In genomic region chr10:22813317-22813960, GRCm38 (mm10) we compare ENCODE assay signal across 8 mouse cellular contexts. TPM values are rescaled to one million over a fixed set of nuclear protein-coding genes. Genes with fewer than 3 reads are reported as not detected.
DNase-seq lines count a peak whose midpoint lies in the region; ATAC-seq and TF ChIP-seq lines count a peak whose summit lies in the region.
"Had no signal": no experiment of that assay in that cellular context is flagged by ENCODE, and none has a peak within 500 bp of the region (broad histone marks: within the 10 kb centered on the region; RNA-seq: fewer than 3 reads in every experiment).

No protein-coding gene starts in this region.

- TF ChIP-seq EP300 in ES-Bruce4 (IDR thresholded peaks at IDR 0.05; ENCODE audit: insufficient read depth, low read depth, low read length) = no peak

- DNase-seq in layer of hippocampus, adult 2 months (ENCODE audit: low spot score in 2 of 2) = no peak
- no peak for DNase-seq in left cerebral cortex, adult 11 months (ENCODE audit: low spot score)
- DNase-seq in urinary bladder, postnatal 10 days (ENCODE audit: low spot score) = no peak

- peaks cover 20% of the 10 kb centered on the region for H3K4me1 ChIP-seq in E14TG2a.4 (replicated peaks; ENCODE audit: low read depth, low read length)
- H3K4me1 ChIP-seq in ES-Bruce4 (ENCODE audit: control insufficient read depth, insufficient read depth, low read length) = peaks cover 1% of the 10 kb centered on the region
- H3K4me1 ChIP-seq in heart, embryonic 13.5 days = peaks cover 24% of the 10 kb centered on the region
- no peaks in the 10 kb centered on the region for H3K4me1 ChIP-seq in liver, embryonic 12.5 days

- H3K27me3 ChIP-seq in E14TG2a.4 (ENCODE audit: insufficient read depth, low read length) = peaks cover 66% of the 10 kb centered on the region
- H3K27me3 ChIP-seq in ES-Bruce4 (ENCODE audit: control insufficient read depth, insufficient read depth, low read length, poor library complexity, severe bottlenecking) = peaks cover 7% of the 10 kb centered on the region
- peaks cover 72% of the 10 kb centered on the region for H3K27me3 ChIP-seq in heart, embryonic 13.5 days (replicated peaks)
- peaks cover 72% of the 10 kb centered on the region for H3K27me3 ChIP-seq in liver, embryonic 12.5 days (replicated peaks)

- 1% methylated on average over 18 of the region's 18 CpGs for WGBS in heart, embryonic 13.5 days
- WGBS in liver, embryonic 12.5 days (ENCODE audit: insufficient replicate concordance) = 2% methylated on average over 18 of the region's 18 CpGs

- peak overlapping the region; percentile 52 for H3K9ac ChIP-seq in ES-Bruce4 (ENCODE audit: low read depth, poor library complexity, severe bottlenecking)
- peak overlapping the region; percentile 71 for H3K9ac ChIP-seq in heart, embryonic 13.5 days
- H3K9ac ChIP-seq in liver, embryonic 12.5 days = no peak overlapping the region

- H3K36me3 ChIP-seq in E14TG2a.4 (ENCODE audit: insufficient read depth, low read length) (no peaks in the 10 kb centered on the region), ES-Bruce4 (ENCODE audit: control insufficient read depth, insufficient read depth, low read length, poor library complexity, severe bottlenecking) (no peaks in the 10 kb centered on the region)
- H3K36me3 ChIP-seq in heart, embryonic 13.5 days = no peaks in the 10 kb centered on the region
- no peaks in the 10 kb centered on the region for H3K36me3 ChIP-seq in liver, embryonic 12.5 days

- no peaks in the 10 kb centered on the region for H3K9me3 ChIP-seq in E14TG2a.4 (ENCODE audit: low read length)
- no peaks in the 10 kb centered on the region for H3K9me3 ChIP-seq in ES-Bruce4 (replicated peaks; ENCODE audit: control insufficient read depth, insufficient read depth, low read length, poor library complexity, severe bottlenecking)
- no peaks in the 10 kb centered on the region for H3K9me3 ChIP-seq in heart, embryonic 13.5 days
- no peaks in the 10 kb centered on the region for H3K9me3 ChIP-seq in liver, embryonic 12.5 days (replicated peaks)

- no peak overlapping the region for H3K27ac ChIP-seq in ES-Bruce4 (ENCODE audit: insufficient read depth, low read length)
- peak overlapping the region; percentile 66 for H3K27ac ChIP-seq in heart, embryonic 13.5 days (replicated peaks)
- H3K27ac ChIP-seq in liver, embryonic 12.5 days = no peak overlapping the region
- no peak overlapping the region for H3K27ac ChIP-seq in layer of hippocampus, adult 2 months

- ATAC-seq in heart, embryonic 13.5 days (ENCODE audit: extremely low read depth, insufficient number of reproducible peaks, low FRiP score, low TSS enrichment) = no peak
- no peak for ATAC-seq in liver, embryonic 12.5 days

- peak overlapping the region; percentile 67 for H3K4me2 ChIP-seq in heart, embryonic 13.5 days
- peak overlapping the region; percentile 18; the same call in 1 of the 2 replicates for H3K4me2 ChIP-seq in liver, embryonic 12.5 days

- peak overlapping the region; percentile 48 for H3K4me3 ChIP-seq in E14TG2a.4 (replicated peaks; ENCODE audit: low read length)
- H3K4me3 ChIP-seq in ES-Bruce4 (ENCODE audit: low read depth, low read length) = peak overlapping the region; percentile 55
- peak overlapping the region; percentile 45 for H3K4me3 ChIP-seq in heart, embryonic 13.5 days
- H3K4me3 ChIP-seq in liver, embryonic 12.5 days = no peak overlapping the region
- H3K4me3 ChIP-seq in layer of hippocampus, adult 2 months = no peak overlapping the region

- TF ChIP-seq POLR2A in ES-Bruce4 (IDR thresholded peaks at IDR 0.05; ENCODE audit: insufficient read depth, low read length) = no peak

- no peak for TF ChIP-seq CTCF in E14TG2a.4 (conservative IDR thresholded peaks at IDR 0.05; ENCODE audit: low read length)
- TF ChIP-seq CTCF in ES-Bruce4 (IDR thresholded peaks at IDR 0.05; ENCODE audit: low read depth, low read length) = no peak
- no peak for TF ChIP-seq CTCF in layer of hippocampus, adult 2 months (conservative IDR thresholded peaks at IDR 0.05)

RNA-seq across cellular contexts. Expression of gene Tcf21, which starts 6.5 kb away (rescaled TPM):
- not detected in 2 replicates for polyA plus RNA-seq in ES-Bruce4 (2011; ENCODE audit: insufficient read depth, insufficient read length, low read depth, missing spikeins)
- 61.7 and 63.3 TPM in 2 replicates for polyA plus RNA-seq in heart, embryonic 13.5 days (2015; fragmentation: Nextera tagmentation; extraction: Ambion mirVana)
- 8.0 and 12.3 TPM in 2 replicates for polyA plus RNA-seq in liver, embryonic 12.5 days (2016; fragmentation: Nextera tagmentation; extraction: Ambion mirVana)
- not detected for total RNA-seq in layer of hippocampus, adult 2 months (2021)
- total RNA-seq: hematopoietic stem cell, adult 5-6 weeks had no signal

Comparison
In these comparisons a context has a peak if more than half of its experiments do, and no peak if none do; other contexts are left out.
1. H3K4me3 ChIP-seq: peak in E14TG2a.4 (single experiment), ES-Bruce4 (single experiment) and heart, embryonic 13.5 days (single experiment); none in liver, embryonic 12.5 days (single experiment) and layer of hippocampus, adult 2 months (single experiment).